Mouse (Mus musculus): ENCODE results near the gene Calhm2.
"Not testable (repeated sequence)": the region's sequence is repeated elsewhere in the genome, so short reads cannot be mapped to it uniquely, and the experiment has no call there.

Gene Calhm2

DNA sequence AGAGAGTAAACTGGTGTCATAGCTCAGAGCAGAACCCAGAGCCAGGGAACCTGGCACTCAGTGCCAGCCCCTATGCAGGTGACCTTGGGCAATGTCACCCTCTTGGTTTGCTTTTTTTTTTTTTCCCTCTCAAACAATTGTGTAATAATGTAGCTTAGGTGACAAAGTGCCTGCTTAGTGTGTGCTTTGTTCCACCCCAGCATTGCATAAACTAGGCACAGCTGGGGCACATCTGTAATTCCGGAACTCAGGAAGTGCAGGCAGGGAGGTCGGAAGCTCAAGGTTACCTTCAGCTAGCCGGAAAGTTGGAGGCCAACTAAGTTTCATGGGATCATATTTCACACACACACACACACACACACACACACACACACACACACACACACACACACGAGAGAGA is 11.8 kb upstream of the Calhm2 start:
- DNase-seq = no peak

- DNase-seq = no peak
These were observed 10.3 kb upstream of the Calhm2 start for GRCm38 (mm10) chr19:47148267-47148847.

GRCm38 (mm10) chr19:47144154-47144553 is 6.1 kb upstream of the Calhm2 start, which contains the start of gene Calhm1:
Gene Calhm1 (minus strand): TSS chr19:47144254.
- DNase-seq = no peak

DNA sequence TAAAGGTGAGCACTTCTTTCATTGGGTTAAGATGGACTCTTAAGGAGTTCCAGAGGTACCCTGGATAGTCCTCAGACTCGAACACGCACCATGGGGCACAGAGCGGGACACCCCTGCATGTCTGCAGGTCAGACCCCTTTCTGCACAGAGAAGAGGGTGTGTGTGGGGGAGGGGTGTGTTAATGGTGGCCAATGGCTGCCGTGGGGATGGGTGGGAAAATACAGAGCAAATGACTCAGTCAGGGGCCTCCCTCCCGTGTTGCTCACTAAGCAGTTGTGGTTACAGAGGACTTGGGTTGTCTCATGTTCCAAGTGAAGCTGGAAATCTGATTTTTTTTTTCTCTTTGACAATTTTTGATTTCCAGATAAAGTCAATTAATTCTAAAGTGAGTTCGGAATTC is 4.3 kb upstream of the Calhm2 start:
- DNase-seq = no peak

DNA sequence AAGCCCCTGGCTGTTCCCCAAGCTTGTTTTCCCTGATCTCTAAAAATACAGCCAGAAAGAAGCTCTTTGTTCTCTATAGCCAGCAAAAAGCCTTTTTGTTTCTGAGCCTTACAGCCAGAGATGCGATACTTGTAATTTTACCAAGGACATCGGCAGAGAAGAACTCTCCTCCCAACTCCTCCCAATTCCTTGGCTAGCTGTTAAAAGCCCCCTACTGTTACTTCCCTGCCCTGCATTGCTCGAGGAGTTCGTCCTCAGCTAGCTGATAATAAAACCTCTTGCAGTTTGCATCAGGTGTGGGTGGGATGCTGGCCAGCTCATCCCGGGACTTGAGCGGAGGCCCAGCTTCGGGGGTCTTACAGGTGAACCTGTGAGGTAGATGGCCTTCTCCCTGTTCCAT is 1.5 kb upstream of the Calhm2 start:
- not testable (repeated sequence) for DNase-seq

- peak; percentile 34 for DNase-seq
These were observed 978 bp downstream of the Calhm2 start for GRCm38 (mm10) chr19:47137051-47137581.

DNA sequence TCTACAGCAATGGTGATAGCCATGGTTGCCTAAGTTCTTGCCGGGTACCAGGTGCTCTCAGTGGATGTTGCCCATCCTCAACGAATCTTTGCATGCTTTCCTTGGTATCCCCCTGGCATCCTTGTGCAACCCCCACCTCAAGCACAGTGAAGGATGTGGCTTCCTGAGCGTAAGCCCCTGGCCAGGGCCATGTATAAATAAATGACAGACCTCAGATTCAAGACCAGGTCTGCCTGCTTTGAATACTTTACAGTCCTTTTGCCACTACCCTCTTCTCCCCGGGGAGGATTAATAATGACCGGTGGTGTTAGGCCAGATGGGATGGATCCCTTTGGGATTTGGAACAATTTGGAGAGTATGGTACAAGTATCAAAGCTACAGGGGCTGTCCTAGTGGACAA is 1.9 kb downstream of the Calhm2 start:
- no peak for DNase-seq

GRCm38 (mm10) chr19:47135568-47135967 is 2.5 kb downstream of the Calhm2 start:
- DNase-seq = no peak

DNA sequence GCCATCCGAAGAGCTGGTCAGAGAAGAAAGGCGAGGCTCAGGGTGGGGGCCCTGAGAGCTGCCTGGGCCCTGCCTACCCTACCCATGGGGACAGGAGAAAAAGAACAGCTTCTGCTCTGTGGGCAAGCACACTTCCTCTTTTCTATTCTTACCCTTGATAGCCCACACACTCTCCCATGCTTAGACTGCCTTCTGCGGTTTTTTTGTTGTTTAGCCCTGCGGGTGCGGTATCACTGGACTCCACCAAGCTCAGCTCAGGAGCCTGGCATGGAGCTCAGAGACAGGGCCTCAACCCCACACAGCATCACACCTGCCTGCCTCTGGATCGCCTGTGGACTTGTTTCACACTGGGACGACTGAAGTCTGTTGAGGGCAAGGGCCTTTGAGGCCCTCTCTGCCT is 4.9 kb downstream of the Calhm2 start:
- no peak for DNase-seq

- no peak for DNase-seq
These were observed 7.5 kb downstream of the Calhm2 start for GRCm38 (mm10) chr19:47130551-47131125.

DNA sequence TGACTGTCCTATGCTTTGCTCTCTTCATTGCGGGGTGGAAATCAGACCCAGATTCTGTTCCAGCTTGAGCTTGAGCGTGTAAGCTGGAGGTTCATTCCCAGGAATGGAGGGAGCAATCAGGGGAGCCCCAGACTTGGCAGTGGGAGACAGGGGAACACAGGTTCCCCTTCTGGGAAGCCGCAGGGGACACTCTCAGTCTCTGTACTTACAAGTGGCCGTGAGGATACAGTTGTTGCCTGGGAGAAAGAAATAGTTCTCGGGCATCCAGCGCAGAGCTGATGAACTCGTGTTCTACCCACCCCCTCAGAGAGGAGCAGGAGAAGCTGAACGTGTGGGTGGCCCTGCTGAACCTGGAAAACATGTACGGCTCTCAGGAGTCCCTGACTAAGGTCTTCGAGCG is 9.3 kb downstream of the Calhm2 start:
- no peak for DNase-seq

GRCm38 (mm10) chr19:47128164-47128563 is 9.9 kb downstream of the Calhm2 start:
- DNase-seq = no peak

DNA sequence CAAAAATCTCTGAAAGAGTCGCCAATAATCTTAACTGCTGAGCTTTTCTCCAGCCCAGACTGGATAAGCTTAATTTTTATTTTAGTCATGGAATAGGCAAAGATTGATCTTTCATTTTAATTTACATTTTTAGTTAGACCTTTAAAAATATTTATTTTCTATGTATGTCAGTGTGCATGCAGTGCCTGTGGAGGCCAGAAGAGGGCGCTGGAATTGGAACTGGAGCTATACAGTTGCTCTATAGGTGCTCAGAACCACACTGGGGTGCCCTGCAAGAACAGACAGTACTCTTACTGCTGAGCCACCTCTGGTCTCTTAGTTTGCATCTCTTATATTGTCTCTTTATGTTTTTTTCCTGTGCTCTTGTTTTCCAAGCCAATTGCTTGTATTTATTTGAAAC is 15.3 kb downstream of the Calhm2 start:
- no peak for DNase-seq

DNA sequence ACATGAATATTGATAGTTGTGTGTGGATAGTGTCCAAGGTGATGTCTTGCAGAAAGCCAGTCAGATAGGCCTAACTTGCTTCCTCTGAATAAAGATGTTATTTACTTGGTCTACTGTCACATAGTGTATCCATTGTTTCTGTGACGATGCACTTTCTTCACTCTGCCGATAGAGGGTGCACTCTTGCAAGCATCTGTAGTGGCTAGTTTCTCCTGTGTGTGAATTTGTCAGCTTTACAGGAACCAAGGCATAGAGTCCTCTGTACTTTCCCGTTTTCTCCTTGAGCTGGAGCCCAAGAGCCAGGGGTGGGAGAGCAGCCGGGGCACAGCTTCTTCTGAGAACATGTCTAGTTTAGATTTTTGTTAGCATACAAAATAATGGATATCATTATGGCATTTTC is 17.0 kb downstream of the Calhm2 start:
- DNase-seq = no peak

- no peak for DNase-seq
These were observed 19.5 kb downstream of the Calhm2 start for GRCm38 (mm10) chr19:47118634-47119033.

GRCm38 (mm10) chr19:47104641-47105271 is 33.3 kb downstream of the Calhm2 start:
- DNase-seq = no peak

GRCm38 (mm10) chr19:47101080-47101479 is 37.0 kb downstream of the Calhm2 start:
- DNase-seq = no peak

DNA sequence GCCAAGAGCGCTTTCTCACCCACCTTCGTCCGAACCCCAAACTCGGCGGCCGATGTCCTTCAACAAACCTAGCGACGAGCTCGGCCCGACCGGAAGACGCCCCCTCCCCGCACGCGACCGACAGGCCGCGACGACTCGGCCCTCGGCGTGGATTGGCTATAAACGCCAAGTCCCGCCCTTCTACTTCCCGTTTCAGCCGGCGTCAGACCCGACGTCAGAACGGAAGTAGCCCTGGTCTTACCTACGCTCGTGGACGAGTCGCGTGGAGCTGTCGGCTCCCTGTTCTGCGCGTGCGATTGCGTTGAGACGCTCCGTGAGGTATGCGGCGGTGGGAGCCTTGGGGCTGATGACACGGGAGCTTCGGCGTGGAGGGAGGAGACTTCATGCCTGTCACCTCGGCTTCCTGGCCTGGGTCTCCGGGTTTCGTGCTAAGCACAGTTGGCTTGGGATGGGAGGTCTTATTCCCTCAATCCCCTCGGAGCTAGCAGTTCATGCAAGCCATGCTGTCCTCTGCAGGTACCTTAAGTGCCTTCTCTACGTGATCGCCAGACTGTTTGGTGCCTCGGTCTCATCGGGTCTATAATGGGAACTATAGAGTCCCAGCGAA is 47.4 kb downstream of the Calhm2 start, which contains the start of the genes Usmg5 and Pdcd11:
Gene Usmg5 (minus strand): TSS at position 98 of the 607 bp plus-strand sequence.
Gene Pdcd11 (plus strand): TSS at position 219 of the 607 bp plus-strand sequence.
- DNase-seq = peak; percentile 96

- no peak for DNase-seq
These were observed 48.2 kb downstream of the Calhm2 start for GRCm38 (mm10) chr19:47089718-47090525.

DNA sequence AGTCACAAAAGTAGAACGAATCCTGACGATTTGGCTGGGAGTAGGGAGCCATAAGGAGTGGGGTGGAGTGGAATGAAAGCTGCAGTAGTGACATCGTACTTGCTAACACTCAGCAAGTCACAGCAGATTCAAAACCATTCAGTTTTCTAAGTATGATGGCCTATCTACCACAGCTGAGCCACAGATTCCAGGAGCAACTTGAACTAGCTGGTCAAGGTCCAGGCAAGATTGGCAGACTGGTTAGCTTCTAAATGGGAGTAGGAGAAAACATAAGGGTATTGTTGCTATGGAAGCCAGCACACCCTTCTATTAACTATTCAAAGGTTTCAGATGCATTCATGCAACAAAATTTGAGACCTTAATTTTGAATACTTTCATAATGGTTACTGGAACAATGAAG is 49.9 kb downstream of the Calhm2 start:
- DNase-seq = no peak

GRCm38 (mm10) chr19:47067924-47068611 is 70.0 kb downstream of the Calhm2 start:
- DNase-seq = peak; percentile 75

Measured in cerebellum, adult 11-12 months (tissue).